Mouse (Mus musculus) heart, adult 2 months (tissue): Measurements from ENCODE around the gene Cox4i2.

ENCODE experiments used
- CTCF ChIP-seq: fragments of 200-600 bp; IDR thresholded peaks from 2 replicates; pipeline ENCODE4 v1.8.1; 2022; ENCODE audit warnings: antibody characterized with exemption, mild to moderate bottlenecking, moderate library complexity
- POLR2A ChIP-seq: fragments of 200-500 bp; IDR thresholded peaks from 2 replicates; pipeline ENCODE4 v1.6.1; 2011; ENCODE audit warnings: mild to moderate bottlenecking, low read depth, low read length, control low read depth; ENCODE audit not compliant: insufficient read depth

DNA sequence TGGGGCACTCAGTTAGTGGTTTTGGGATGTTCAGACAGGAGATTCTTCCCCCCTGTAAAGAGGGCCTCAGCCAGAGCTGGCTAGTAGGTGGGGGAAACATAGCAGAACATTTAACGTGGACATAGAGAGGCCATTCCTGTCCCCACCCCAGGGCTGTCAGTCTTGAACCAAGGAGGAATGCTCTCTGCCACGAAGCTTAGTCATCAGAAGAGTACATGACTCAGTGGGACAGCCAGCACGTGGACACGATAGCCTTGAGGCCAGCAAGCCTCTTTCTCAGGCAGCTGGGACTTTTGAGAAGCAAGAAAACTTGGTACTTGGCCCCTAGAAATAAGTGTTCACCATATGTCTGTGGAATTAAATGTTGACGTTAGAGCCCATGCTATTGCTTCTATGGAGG, 28.7 kb downstream of the Cox4i2 start:
- TF ChIP-seq POLR2A (no peak), CTCF (no peak)
